Mouse (Mus musculus) stomach, embryonic 16.5 days (tissue): ENCODE results near the gene Tob1. TPM values are rescaled to one million over a fixed set of nuclear protein-coding genes. Genes with fewer than 3 reads are reported as not detected.

Source experiments
- ATAC-seq: fragments of 200-750 bp; cut with Nextera tagmentation; 2 replicates; pipeline ENCODE4 v1.8.0; 2017; ENCODE audit warnings: moderate number of reproducible peaks, moderate TSS enrichment; ENCODE audit not compliant: insufficient read depth, low FRiP score
- H3K27ac ChIP-seq: fragments of 300-500 bp; sonication (generic); 2 replicates; pipeline ENCODE4 v1.5.1; 2014; ENCODE audit warnings: low read length
- H3K27me3 ChIP-seq: fragments of 300-500 bp; sonication (generic); 2 replicates; pipeline ENCODE4 v1.6.1; 2014; ENCODE audit warnings: low read length, control low read depth, mixed read lengths; ENCODE audit not compliant: control insufficient read depth, insufficient read depth
- H3K36me3 ChIP-seq: fragments of 300-500 bp; sonication (generic); 2 replicates; pipeline ENCODE4 v1.6.1; 2014; ENCODE audit warnings: low read length; ENCODE audit not compliant: control insufficient read depth, insufficient read depth
- H3K4me1 ChIP-seq: fragments of 300-500 bp; sonication (generic); 2 replicates; pipeline ENCODE4 v1.6.1; 2014; ENCODE audit warnings: low read length, control low read depth, mixed read lengths; ENCODE audit not compliant: control insufficient read depth, insufficient read depth
- H3K4me2 ChIP-seq: fragments of 300-500 bp; sonication (generic); 2 replicates; pipeline ENCODE4 v1.6.1; 2014; ENCODE audit warnings: low read depth, low read length, mixed read lengths
- H3K4me3 ChIP-seq: fragments of 300-500 bp; sonication (generic); replicated peaks from 2 replicates; pipeline ENCODE4 v1.5.1; 2014; ENCODE audit warnings: mild to moderate bottlenecking, low read length
- H3K9ac ChIP-seq: fragments of 300-500 bp; sonication (generic); 2 replicates; pipeline ENCODE4 v1.6.1; 2014; ENCODE audit warnings: low read length
- H3K9me3 ChIP-seq: fragments of 300-500 bp; sonication (generic); replicated peaks from 2 replicates; pipeline ENCODE4 v1.6.1; 2016; ENCODE audit warnings: low read length, control low read depth; ENCODE audit not compliant: control insufficient read depth
- WGBS: fragments of 180-500 bp; shearing (Covaris S2); extraction: QIAGEN DNeasy Blood & Tissue Kit; methylation state at CpG from one replicate; pipeline ENCODE4 v1.1.7; 2014; 5-methylcytosine and 5-hydroxymethylcytosine counted together
- polyA plus RNA-seq: library from polyadenylated mRNA; unstranded; fragments of >200 nt; fragmentation: Nextera tagmentation; extraction: Ambion mirVana; gene quantifications from 2 replicates; pipeline ENCODE4 v1.2.1, GENCODE M21; 2015

Gene Tob1
- polyA plus RNA-seq, 1 experiment from 2014 or later = 42.3 TPM

GRCm38 (mm10) chr11:94189579-94189978 is 21.7 kb upstream of the Tob1 start:
- peak overlapping the region; percentile 51; the same call in 1 of the 2 replicates for H3K27ac ChIP-seq
- ATAC-seq = peak; percentile 65; the same call in 1 of the 2 replicates
- WGBS = 29% methylated on average over 10 of the region's 10 CpGs

GRCm38 (mm10) chr11:94190665-94191064 is 20.6 kb upstream of the Tob1 start:
- H3K36me3 ChIP-seq = no peaks in the 10 kb centered on the region
- WGBS = 75% methylated on average over 5 of the region's 5 CpGs
- no peak overlapping the region for H3K9ac ChIP-seq
- ATAC-seq = peak; percentile 49; the same call in 1 of the 2 replicates
- no peaks in the 10 kb centered on the region for H3K9me3 ChIP-seq
- no peaks in the 10 kb centered on the region for H3K27me3 ChIP-seq
- no peaks in the 10 kb centered on the region; the same call in 1 of the 2 replicates for H3K4me1 ChIP-seq
- H3K4me3 ChIP-seq = no peak overlapping the region
- H3K27ac ChIP-seq = no peak overlapping the region
- no peak overlapping the region for H3K4me2 ChIP-seq

More at GRCm38 (mm10) chr11:94189579-94189978, 21.7 kb upstream of the Tob1 start:
- H3K9ac ChIP-seq = no peak overlapping the region
- H3K36me3 ChIP-seq = no peaks in the 10 kb centered on the region
- no peaks in the 10 kb centered on the region; the same call in 1 of the 2 replicates for H3K4me1 ChIP-seq
- no peak overlapping the region for H3K4me2 ChIP-seq
- H3K27me3 ChIP-seq = no peaks in the 10 kb centered on the region
- H3K9me3 ChIP-seq = no peaks in the 10 kb centered on the region
- H3K4me3 ChIP-seq = no peak overlapping the region

- Histone ChIP-seq H3K4me2 (no peak overlapping the region), H3K36me3 (no peaks in the 10 kb centered on the region), H3K9ac (no peak overlapping the region), H3K4me3 (no peak overlapping the region), H3K27me3 (no peaks in the 10 kb centered on the region), H3K9me3 (no peaks in the 10 kb centered on the region), H3K27ac (no peak overlapping the region), H3K4me1 (no peaks in the 10 kb centered on the region; the same call in 1 of the 2 replicates)
- no peak for ATAC-seq
- 77% methylated on average over 2 of the region's 2 CpGs for WGBS
Observed at GRCm38 (mm10) chr11:94193109-94193508, 18.1 kb upstream of the Tob1 start.

- H3K36me3 ChIP-seq = no peaks in the 10 kb centered on the region
- no peaks in the 10 kb centered on the region for H3K4me1 ChIP-seq
- WGBS = 56% methylated on average over 3 of the region's 3 CpGs
- H3K4me3 ChIP-seq = no peak overlapping the region
- H3K27ac ChIP-seq = no peak overlapping the region
- H3K9me3 ChIP-seq = no peaks in the 10 kb centered on the region
- no peaks in the 10 kb centered on the region for H3K27me3 ChIP-seq
- H3K4me2 ChIP-seq = no peak overlapping the region
- ATAC-seq = no peak
- no peak overlapping the region for H3K9ac ChIP-seq
Observed at GRCm38 (mm10) chr11:94196311-94196710, 14.9 kb upstream of the Tob1 start.

- H3K4me1 ChIP-seq = no peaks in the 10 kb centered on the region
- no peaks in the 10 kb centered on the region for H3K27me3 ChIP-seq
- H3K27ac ChIP-seq = no peak overlapping the region
- no peak for ATAC-seq
- H3K4me2 ChIP-seq = no peak overlapping the region
- H3K36me3 ChIP-seq = no peaks in the 10 kb centered on the region
- no peaks in the 10 kb centered on the region for H3K9me3 ChIP-seq
- 73% methylated on average over 7 of the region's 7 CpGs for WGBS
- no peak overlapping the region for H3K4me3 ChIP-seq
- H3K9ac ChIP-seq = no peak overlapping the region
Observed at GRCm38 (mm10) chr11:94198405-94199146, 12.7 kb upstream of the Tob1 start.

GRCm38 (mm10) chr11:94199771-94200170 is 11.5 kb upstream of the Tob1 start:
- Histone ChIP-seq H3K27me3 (no peaks in the 10 kb centered on the region), H3K9me3 (no peaks in the 10 kb centered on the region), H3K9ac (no peak overlapping the region), H3K36me3 (no peaks in the 10 kb centered on the region), H3K4me1 (no peaks in the 10 kb centered on the region), H3K27ac (no peak overlapping the region), H3K4me2 (no peak overlapping the region), H3K4me3 (no peak overlapping the region)
- WGBS = 61% methylated on average over 2 of the region's 2 CpGs
- ATAC-seq = no peak

GRCm38 (mm10) chr11:94200422-94200821 is 10.8 kb upstream of the Tob1 start:
- H3K4me1 ChIP-seq = no peaks in the 10 kb centered on the region
- ATAC-seq = no peak
- no peak overlapping the region for H3K27ac ChIP-seq
- no peak overlapping the region for H3K4me3 ChIP-seq
- 66% methylated on average over 4 of the region's 4 CpGs for WGBS
- H3K9me3 ChIP-seq = no peaks in the 10 kb centered on the region
- H3K9ac ChIP-seq = no peak overlapping the region
- H3K36me3 ChIP-seq = no peaks in the 10 kb centered on the region
- H3K4me2 ChIP-seq = no peak overlapping the region
- H3K27me3 ChIP-seq = no peaks in the 10 kb centered on the region

- WGBS = 56% methylated on average over 5 of the region's 5 CpGs
- Histone ChIP-seq H3K9me3 (no peaks in the 10 kb centered on the region), H3K9ac (no peak overlapping the region), H3K27me3 (no peaks in the 10 kb centered on the region), H3K4me1 (no peaks in the 10 kb centered on the region), H3K36me3 (no peaks in the 10 kb centered on the region), H3K4me2 (no peak overlapping the region), H3K27ac (0 out of 2 replicates have a peak overlapping the region, but pooled peaks have one; percentile 0), H3K4me3 (no peak overlapping the region)
- ATAC-seq = no peak
Observed at GRCm38 (mm10) chr11:94202106-94202505, 9.1 kb upstream of the Tob1 start.

GRCm38 (mm10) chr11:94203066-94203465 is 8.2 kb upstream of the Tob1 start:
- no peaks in the 10 kb centered on the region for H3K4me1 ChIP-seq
- WGBS = 61% methylated on average over 3 of the region's 3 CpGs
- H3K4me2 ChIP-seq = no peak overlapping the region
- H3K9ac ChIP-seq = no peak overlapping the region
- H3K27ac ChIP-seq = no peak overlapping the region
- H3K27me3 ChIP-seq = no peaks in the 10 kb centered on the region
- no peak for ATAC-seq
- no peak overlapping the region for H3K4me3 ChIP-seq
- H3K36me3 ChIP-seq = no peaks in the 10 kb centered on the region
- no peaks in the 10 kb centered on the region for H3K9me3 ChIP-seq
